Mouse (Mus musculus): ENCODE results near the gene Immp2l.

Immp2l gene

GRCm38 (mm10) chr12:41316426-41316825 is 292.5 kb downstream of the Immp2l start:
- DNase-seq (ENCODE audit: low read depth): no peak

GRCm38 (mm10) chr12:41317431-41317830 is 293.5 kb downstream of the Immp2l start:
- DNase-seq (ENCODE audit: low read depth): no peak

DNA sequence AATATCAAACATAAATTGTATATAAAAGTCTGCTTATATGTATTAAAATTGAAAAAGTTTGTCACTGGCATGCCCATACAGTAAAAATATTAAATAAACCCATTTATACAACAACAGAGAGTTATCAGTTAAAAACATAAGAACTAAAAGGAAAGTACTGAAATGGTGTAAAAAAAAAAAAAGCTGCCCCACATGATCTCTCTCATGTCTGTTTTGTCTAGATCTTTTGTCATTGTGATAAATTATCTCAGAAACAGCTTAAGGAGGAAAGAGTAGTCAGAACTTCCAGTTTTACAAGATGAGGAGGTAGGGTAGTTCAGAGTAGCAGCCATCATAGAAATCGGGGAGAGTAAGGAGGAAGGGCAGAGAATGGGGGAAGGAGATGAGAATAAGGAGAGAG is 298.1 kb downstream of the Immp2l start:
- DNase-seq (ENCODE audit: low read depth): no peak

DNA sequence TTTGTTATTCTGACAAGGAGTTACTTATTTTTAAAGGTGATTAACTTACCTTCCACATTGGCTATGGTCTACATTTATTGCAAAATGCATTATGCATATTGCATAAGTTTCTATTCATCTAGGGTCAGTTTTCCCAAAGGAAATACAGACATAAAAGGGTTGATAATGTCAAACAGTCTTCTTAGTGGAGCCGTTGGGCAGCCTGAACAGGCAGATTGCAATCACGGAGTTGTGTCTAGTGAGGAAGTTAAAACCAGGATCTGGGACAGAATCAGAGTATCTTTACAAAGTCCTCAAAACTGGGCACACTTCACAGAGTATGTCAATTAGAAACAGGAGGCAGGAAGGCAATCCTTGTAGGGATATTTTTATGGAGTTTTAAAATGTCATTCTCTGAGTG is 300.5 kb downstream of the Immp2l start:
- no peak for DNase-seq (ENCODE audit: low read depth)

DNA sequence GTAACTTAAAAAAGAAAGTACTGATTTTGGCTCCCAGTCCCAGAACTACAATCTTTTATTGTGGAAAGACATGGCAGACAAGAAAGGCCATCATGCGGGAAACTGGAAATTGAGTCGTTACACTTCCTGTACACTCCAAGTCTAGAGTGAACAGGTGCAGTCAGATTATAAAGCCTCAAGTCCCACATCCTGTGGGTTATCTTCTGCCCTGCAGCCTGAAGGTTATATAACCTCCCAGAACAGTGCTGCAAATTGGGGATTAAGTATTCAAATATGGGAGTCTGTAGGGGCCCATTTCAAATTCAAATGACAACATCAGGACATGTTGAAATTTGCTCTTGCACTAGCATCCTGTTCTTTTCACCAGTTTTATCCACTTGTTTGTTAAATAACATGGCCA is 301.9 kb downstream of the Immp2l start:
- DNase-seq (ENCODE audit: low read depth): peak; percentile 6

GRCm38 (mm10) chr12:41330988-41331671 is 307.2 kb downstream of the Immp2l start:
- DNase-seq (ENCODE audit: low read depth): no peak

- no peak for DNase-seq (ENCODE audit: low read depth)
Observed at GRCm38 (mm10) chr12:41345621-41346020, 321.7 kb downstream of the Immp2l start.

GRCm38 (mm10) chr12:41347494-41347893 is 323.6 kb downstream of the Immp2l start:
- no peak for DNase-seq (ENCODE audit: low read depth)

- DNase-seq (ENCODE audit: low read depth): no peak
Observed at GRCm38 (mm10) chr12:41349386-41349785, 325.5 kb downstream of the Immp2l start.

GRCm38 (mm10) chr12:41349814-41350213 is 325.9 kb downstream of the Immp2l start:
- no peak for DNase-seq (ENCODE audit: low read depth)

- DNase-seq (ENCODE audit: low read depth): no peak
Observed at GRCm38 (mm10) chr12:41351275-41351674, 327.4 kb downstream of the Immp2l start.

DNA sequence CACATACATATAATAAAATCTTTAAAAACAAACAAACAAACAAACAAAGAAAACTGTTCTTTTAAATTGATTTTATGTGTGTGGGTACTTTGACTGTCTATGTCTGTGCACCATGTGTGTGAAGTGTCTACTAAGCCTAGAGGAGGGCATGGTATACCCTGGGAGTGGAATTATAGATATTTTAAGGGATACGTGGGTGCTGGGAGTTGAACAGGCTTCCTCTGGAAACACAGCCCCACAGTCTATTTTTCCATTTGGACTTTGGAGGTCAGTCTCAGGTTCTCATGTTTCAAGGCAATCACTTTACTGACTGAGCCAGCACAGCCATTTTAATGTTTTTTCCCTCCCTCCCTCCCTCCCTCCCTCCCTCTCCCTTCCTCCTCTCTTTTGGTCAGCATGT is 331.0 kb downstream of the Immp2l start:
- DNase-seq (ENCODE audit: low read depth): no peak

DNA sequence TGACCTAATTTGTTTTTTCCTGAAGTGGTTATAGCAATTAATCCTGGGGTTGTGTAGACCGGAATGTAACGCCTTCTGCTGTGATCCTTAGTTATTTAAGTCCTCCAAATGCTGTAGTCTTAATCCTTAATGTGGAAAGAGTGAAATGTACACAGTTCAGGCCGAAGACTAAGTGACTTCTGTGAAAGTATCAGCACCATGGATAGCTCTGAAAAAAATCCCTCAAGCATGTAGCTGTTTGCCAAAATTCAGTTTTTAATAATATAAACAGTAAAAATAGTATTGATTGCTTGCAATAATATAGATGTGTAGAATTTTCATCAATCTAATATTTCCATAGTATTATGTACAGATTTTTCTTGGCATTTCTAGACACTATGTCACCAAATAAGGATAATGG is 332.1 kb downstream of the Immp2l start:
- no peak for DNase-seq (ENCODE audit: low read depth)

GRCm38 (mm10) chr12:41386685-41387084 is 362.8 kb downstream of the Immp2l start:
- no peak for DNase-seq (ENCODE audit: low read depth)

- DNase-seq (ENCODE audit: low read depth): no peak
Observed at GRCm38 (mm10) chr12:41394231-41394630, 370.3 kb downstream of the Immp2l start.

DNA sequence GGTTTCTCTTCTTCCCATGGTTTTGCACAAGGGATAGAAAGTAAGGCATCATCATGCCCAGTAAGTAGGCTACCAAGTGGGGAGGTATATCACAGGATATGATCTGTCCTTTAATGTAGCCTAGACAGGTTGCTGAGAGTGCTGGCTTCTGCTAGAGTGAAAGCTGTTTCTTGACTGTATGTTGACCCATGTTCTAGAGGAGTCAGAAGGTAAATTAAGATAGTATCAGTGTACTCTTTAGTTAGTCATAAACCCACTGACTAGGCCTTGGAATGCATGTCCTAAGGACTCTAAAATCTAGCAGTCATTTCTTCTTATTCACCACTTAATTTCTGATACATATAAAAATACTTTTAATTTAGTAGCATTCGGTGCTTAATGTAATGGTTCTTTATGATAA is 377.2 kb downstream of the Immp2l start:
- DNase-seq (ENCODE audit: low read depth): no peak

GRCm38 (mm10) chr12:41401923-41402322 is 378.0 kb downstream of the Immp2l start:
- DNase-seq (ENCODE audit: low read depth): no peak

DNA sequence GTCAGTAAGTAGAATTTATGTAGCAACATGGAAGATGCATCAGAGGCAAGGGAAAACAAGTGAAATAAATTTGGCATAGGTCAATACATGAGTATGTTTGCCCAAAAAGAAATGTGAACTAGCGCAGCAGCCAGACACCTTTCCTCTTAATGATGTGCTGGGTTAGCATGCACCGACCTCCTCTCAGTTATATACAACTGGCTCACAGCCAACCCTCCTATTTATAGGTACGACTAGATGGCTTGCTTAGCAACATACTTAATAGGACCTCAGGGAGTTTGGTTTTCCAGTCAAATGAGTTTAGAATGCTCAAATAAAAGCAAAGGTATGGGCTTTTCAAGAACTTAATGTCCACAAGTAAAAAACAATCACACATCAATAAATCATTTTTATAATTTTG is 385.5 kb downstream of the Immp2l start:
- DNase-seq (ENCODE audit: low read depth): no peak

- no peak for DNase-seq (ENCODE audit: low read depth)
Observed at GRCm38 (mm10) chr12:41416635-41417034, 392.7 kb downstream of the Immp2l start.

- DNase-seq (ENCODE audit: low read depth): no peak
Observed at GRCm38 (mm10) chr12:41417099-41417498, 393.2 kb downstream of the Immp2l start.

- no peak for DNase-seq (ENCODE audit: low read depth)
Observed at GRCm38 (mm10) chr12:41417961-41418360, 394.1 kb downstream of the Immp2l start.

- no peak for DNase-seq (ENCODE audit: low read depth)
Observed at GRCm38 (mm10) chr12:41425101-41425679, 401.3 kb downstream of the Immp2l start.

GRCm38 (mm10) chr12:41427464-41427863 is 403.6 kb downstream of the Immp2l start:
- DNase-seq (ENCODE audit: low read depth): no peak

GRCm38 (mm10) chr12:41428806-41429205 is 404.9 kb downstream of the Immp2l start:
- no peak for DNase-seq (ENCODE audit: low read depth)

Measured in naive thymus-derived CD4-positive, alpha-beta T cell, adult 2 months (primary cell).